Mouse (Mus musculus): ENCODE data around the gene Emc1. TPM values are rescaled to one million over a fixed set of nuclear protein-coding genes. Genes with fewer than 3 reads are reported as not detected.

Gene Emc1
- polyA plus RNA-seq, 1 experiment: 14.4 TPM

DNA sequence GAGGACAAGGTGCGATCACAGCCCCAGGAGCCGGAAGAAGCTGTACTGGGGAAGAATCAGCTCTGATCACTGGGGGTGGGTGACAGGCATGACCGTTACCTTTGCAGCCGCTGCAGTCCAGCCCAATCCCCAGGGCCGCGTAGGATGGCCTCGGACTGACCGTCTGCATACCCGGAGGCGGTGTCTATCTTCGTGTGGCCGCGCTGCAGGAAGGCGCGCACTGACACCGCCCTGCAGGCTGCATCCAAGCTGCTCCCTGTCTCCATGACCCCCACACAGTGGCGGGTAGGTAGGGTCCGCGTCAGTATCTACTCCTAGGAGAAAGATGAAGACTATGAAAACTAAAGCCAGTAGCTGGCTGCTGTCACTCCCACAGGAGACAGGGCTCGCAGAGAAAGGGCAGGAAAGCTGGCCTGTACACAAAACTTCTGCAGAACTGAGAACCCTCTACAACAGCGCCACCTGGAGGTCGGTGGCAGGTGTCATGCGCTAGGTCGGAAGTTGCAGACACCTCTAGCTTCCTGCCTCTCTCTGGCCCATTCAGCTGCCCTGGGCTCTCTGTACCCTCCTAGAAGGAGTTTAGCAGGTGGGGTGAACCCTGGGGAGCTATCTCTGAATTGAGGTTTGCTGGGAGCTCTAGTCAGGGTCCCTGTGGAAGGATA is 15.4 kb upstream of the Emc1 start:
- H3K27me3 ChIP-seq (ENCODE audit: control insufficient read depth, insufficient read depth, low read length): no peaks in the 10 kb centered on the region
- peak overlapping the region; percentile 63; the same call in 1 of the 2 replicates for H3K27ac ChIP-seq (ENCODE audit: control insufficient read depth, insufficient read depth, low read depth, low read length)
- TF ChIP-seq CTCF (IDR thresholded peaks at IDR 0.05; ENCODE audit: control insufficient read depth, insufficient read depth, insufficient replicate concordance, low read depth, low read length): peak; percentile 91; the same call in 1 of the 2 replicates
- TF ChIP-seq POLR2A (IDR thresholded peaks at IDR 0.05; ENCODE audit: control insufficient read depth, low read depth, low read length): 0 out of 2 replicates have a peak, but pooled peaks have one; percentile 35

DNA sequence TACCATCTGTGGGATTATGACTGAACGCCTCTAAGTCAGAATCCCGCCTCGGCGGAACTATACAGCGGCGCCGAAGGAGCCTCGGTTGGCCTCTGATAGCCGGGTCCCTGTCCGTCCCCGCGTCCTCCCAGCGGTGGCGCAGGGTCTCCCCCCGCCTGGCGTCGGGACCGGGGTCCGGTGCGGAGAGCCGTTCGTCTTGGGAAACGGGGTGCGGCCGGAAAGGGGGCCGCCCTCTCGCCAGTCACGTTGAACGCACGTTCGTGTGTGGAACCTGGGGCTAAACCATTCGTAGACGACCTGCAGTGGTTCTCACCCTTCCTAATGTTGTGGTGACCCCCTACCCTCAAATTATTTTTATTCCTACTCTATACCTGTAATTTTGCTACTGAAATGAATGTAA is 14.2 kb upstream of the Emc1 start:
- Histone ChIP-seq H3K36me3 (ENCODE audit: control insufficient read depth, insufficient read depth, low read length) (no peaks in the 10 kb centered on the region), H3K4me3 (ENCODE audit: control insufficient read depth, low read depth, low read length) (peak overlapping the region; percentile 77), H3K27me3 (ENCODE audit: control insufficient read depth, insufficient read depth, low read length) (no peaks in the 10 kb centered on the region), H3K27ac (ENCODE audit: control insufficient read depth, insufficient read depth, low read depth, low read length) (no peak overlapping the region), H3K4me1 (ENCODE audit: control insufficient read depth, insufficient read depth, low read length) (peaks cover 8% of the 10 kb centered on the region)
- TF ChIP-seq CTCF (IDR thresholded peaks at IDR 0.05; ENCODE audit: control insufficient read depth, insufficient read depth, insufficient replicate concordance, low read depth, low read length) (no peak), POLR2A (IDR thresholded peaks at IDR 0.05; ENCODE audit: control insufficient read depth, low read depth, low read length) (no peak)

More for the DNA sequence above, 15.4 kb upstream of the Emc1 start:
- Histone ChIP-seq H3K4me1 (ENCODE audit: control insufficient read depth, insufficient read depth, low read length) (peaks cover 8% of the 10 kb centered on the region), H3K36me3 (ENCODE audit: control insufficient read depth, insufficient read depth, low read length) (no peaks in the 10 kb centered on the region), H3K4me3 (ENCODE audit: control insufficient read depth, low read depth, low read length) (peak overlapping the region; percentile 76)

DNA sequence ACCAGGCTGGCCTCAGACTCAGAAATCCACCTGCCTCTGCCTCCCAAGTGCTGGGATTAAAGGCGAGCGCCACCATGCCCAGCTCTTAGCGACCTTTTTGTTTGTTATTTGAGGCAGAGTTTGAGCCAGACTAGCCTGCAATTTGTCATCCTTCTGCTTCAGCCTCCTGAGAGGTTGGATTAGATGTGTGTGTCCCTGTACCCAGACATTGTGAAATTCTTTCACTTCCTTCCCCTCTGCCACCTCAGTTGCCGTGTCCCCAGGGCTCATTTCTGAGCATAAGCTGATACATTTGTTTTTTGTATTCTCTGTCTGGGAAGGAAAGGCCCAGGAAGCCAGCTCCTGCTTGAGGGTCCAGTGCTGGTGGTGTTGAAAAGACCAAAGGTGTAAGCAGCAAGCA is 11.6 kb upstream of the Emc1 start:
- Histone ChIP-seq H3K27ac (ENCODE audit: control insufficient read depth, insufficient read depth, low read depth, low read length) (no peak overlapping the region), H3K4me3 (ENCODE audit: control insufficient read depth, low read depth, low read length) (no peak overlapping the region), H3K4me1 (ENCODE audit: control insufficient read depth, insufficient read depth, low read length) (peaks cover 8% of the 10 kb centered on the region), H3K36me3 (ENCODE audit: control insufficient read depth, insufficient read depth, low read length) (no peaks in the 10 kb centered on the region), H3K27me3 (ENCODE audit: control insufficient read depth, insufficient read depth, low read length) (no peaks in the 10 kb centered on the region)
- TF ChIP-seq POLR2A (IDR thresholded peaks at IDR 0.05; ENCODE audit: control insufficient read depth, low read depth, low read length): no peak
- TF ChIP-seq CTCF (IDR thresholded peaks at IDR 0.05; ENCODE audit: control insufficient read depth, insufficient read depth, insufficient replicate concordance, low read depth, low read length): no peak

DNA sequence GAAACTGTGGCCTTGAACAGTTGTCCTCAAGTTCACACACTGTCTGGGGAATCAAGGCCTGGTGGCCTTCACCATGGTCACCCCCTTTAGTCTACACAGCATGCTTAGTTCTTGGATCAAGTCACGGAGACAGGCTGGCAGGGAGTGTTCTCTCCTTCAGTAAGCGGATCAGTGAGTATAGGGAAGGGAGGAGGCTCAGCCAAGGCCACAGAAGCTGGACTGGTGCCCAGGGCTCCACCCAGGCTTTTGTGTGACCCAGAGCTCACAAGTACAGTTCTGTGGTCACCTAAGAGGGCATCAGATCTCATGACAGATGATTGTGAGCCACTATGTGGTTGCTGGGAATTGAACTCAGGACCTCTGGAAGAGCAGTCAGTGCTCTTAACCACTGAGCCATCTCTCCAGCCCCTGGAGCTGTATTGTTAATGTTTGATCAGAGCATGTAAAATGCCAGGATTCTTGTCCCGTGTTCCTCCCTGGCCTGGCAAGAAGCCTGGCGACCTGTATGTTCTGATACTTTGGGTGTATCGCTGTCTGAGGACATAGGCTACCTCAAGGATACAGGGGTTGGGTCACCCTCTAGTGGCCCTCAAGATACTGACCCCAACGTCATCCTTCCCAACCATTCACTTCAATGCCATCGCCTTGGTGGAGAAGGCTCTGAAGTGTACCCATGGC is 10.7 kb upstream of the Emc1 start:
- Histone ChIP-seq H3K27ac (ENCODE audit: control insufficient read depth, insufficient read depth, low read depth, low read length) (peak overlapping the region; percentile 16; the same call in 1 of the 2 replicates), H3K4me3 (ENCODE audit: control insufficient read depth, low read depth, low read length) (no peak overlapping the region), H3K4me1 (ENCODE audit: control insufficient read depth, insufficient read depth, low read length) (peaks cover 10% of the 10 kb centered on the region), H3K36me3 (ENCODE audit: control insufficient read depth, insufficient read depth, low read length) (no peaks in the 10 kb centered on the region), H3K27me3 (ENCODE audit: control insufficient read depth, insufficient read depth, low read length) (no peaks in the 10 kb centered on the region)
- TF ChIP-seq POLR2A (IDR thresholded peaks at IDR 0.05; ENCODE audit: control insufficient read depth, low read depth, low read length) (no peak), CTCF (IDR thresholded peaks at IDR 0.05; ENCODE audit: control insufficient read depth, insufficient read depth, insufficient replicate concordance, low read depth, low read length) (no peak)

DNA sequence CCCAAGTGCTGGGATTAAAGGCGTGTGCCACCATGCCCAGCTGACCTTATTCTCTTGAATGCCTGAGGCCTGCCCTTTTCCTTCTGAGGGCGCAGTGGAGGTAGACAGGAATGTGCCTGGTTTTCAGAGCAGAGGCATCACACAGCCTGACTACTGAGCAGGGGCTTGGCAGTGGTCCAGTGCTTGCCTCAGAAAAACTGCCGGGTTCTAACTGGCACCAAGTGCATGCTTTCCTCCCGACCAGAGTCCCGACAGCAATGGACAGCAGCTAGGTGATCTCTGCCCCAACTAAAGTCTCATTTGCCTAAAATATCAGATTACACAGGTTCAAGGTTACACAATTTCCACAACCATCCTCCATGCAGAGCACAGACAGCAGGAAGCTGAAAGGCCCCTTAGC is 8.7 kb upstream of the Emc1 start:
- Histone ChIP-seq H3K4me1 (ENCODE audit: control insufficient read depth, insufficient read depth, low read length) (0 out of 2 replicates have a peak, but pooled peaks cover 3% of the 10 kb centered on the region), H3K27ac (ENCODE audit: control insufficient read depth, insufficient read depth, low read depth, low read length) (no peak overlapping the region), H3K4me3 (ENCODE audit: control insufficient read depth, low read depth, low read length) (no peak overlapping the region), H3K27me3 (ENCODE audit: control insufficient read depth, insufficient read depth, low read length) (no peaks in the 10 kb centered on the region), H3K36me3 (ENCODE audit: control insufficient read depth, insufficient read depth, low read length) (no peaks in the 10 kb centered on the region)
- TF ChIP-seq CTCF (IDR thresholded peaks at IDR 0.05; ENCODE audit: control insufficient read depth, insufficient read depth, insufficient replicate concordance, low read depth, low read length) (no peak), POLR2A (IDR thresholded peaks at IDR 0.05; ENCODE audit: control insufficient read depth, low read depth, low read length) (no peak)

DNA sequence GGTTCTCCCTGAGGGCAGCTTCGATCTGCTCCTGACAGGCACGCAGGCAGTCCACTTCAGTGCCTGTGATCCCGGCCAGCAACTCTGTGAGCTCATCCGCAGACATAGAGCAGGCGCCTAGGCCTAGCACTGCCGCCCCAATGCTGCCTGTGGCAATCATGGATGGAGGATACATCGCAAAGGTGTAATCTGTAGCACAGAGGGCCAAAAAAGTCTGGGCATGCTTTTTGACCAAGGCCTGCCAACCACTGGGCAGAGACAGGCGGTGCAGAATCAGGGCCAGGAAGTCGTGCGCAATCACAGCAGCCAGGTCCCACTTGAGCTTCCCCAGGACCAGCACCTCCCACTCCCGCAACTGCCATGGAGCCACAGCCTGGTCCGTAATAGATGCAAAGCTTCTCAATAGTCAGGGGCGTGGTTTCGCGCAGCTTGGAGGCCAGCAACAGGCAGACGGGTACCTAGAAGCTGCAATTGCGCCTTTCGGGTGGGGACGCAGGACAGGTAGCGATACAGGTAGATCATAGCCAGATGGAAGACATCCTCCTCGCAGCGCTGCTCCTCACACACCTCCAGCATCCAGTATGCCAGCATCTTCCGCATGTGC is 6.9 kb upstream of the Emc1 start:
- H3K27me3 ChIP-seq (ENCODE audit: control insufficient read depth, insufficient read depth, low read length): no peaks in the 10 kb centered on the region

DNA sequence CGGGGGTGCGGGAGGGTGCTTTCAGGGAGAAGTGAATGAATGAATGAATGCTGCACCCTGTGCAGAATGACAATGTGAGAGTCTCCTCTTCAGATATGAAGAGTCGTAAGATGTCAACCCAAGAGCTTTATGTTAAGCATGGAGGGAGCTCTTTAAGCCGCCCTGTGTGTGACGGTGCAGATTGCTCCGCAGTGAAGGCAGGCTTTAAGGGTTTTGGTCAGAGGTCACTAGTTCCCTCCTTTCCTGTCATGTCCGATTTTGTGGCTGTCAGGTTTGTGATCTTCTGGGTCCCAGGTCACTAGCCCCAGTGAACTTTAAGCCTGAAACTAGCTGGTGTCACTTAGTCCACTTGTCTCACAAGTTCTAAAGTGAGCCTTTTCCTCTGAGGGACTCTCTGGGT is 445 bp downstream of the Emc1 start:
- Histone ChIP-seq H3K4me1 (ENCODE audit: control insufficient read depth, insufficient read depth, low read length) (peaks cover 10% of the 10 kb centered on the region), H3K4me3 (ENCODE audit: control insufficient read depth, low read depth, low read length) (peak overlapping the region; percentile 100), H3K27me3 (ENCODE audit: control insufficient read depth, insufficient read depth, low read length) (no peaks in the 10 kb centered on the region), H3K27ac (ENCODE audit: control insufficient read depth, insufficient read depth, low read depth, low read length) (peak overlapping the region; percentile 100), H3K36me3 (ENCODE audit: control insufficient read depth, insufficient read depth, low read length) (peaks cover 2% of the 10 kb centered on the region)
- TF ChIP-seq CTCF (IDR thresholded peaks at IDR 0.05; ENCODE audit: control insufficient read depth, insufficient read depth, insufficient replicate concordance, low read depth, low read length): no peak
- no peak for TF ChIP-seq POLR2A (IDR thresholded peaks at IDR 0.05; ENCODE audit: control insufficient read depth, low read depth, low read length)

More for the DNA sequence above, 6.9 kb upstream of the Emc1 start:
- Histone ChIP-seq H3K27ac (ENCODE audit: control insufficient read depth, insufficient read depth, low read depth, low read length) (no peak overlapping the region), H3K36me3 (ENCODE audit: control insufficient read depth, insufficient read depth, low read length) (no peaks in the 10 kb centered on the region; the same call in 1 of the 2 replicates), H3K4me3 (ENCODE audit: control insufficient read depth, low read depth, low read length) (peak overlapping the region; percentile 18), H3K4me1 (ENCODE audit: control insufficient read depth, insufficient read depth, low read length) (0 out of 2 replicates have a peak, but pooled peaks cover 3% of the 10 kb centered on the region)
- TF ChIP-seq POLR2A (IDR thresholded peaks at IDR 0.05; ENCODE audit: control insufficient read depth, low read depth, low read length) (no peak), CTCF (IDR thresholded peaks at IDR 0.05; ENCODE audit: control insufficient read depth, insufficient read depth, insufficient replicate concordance, low read depth, low read length) (no peak)
